Mouse (Mus musculus): ENCODE results near the gene Ccdc113.

Gene Ccdc113

GRCm38 (mm10) chr8:95539487-95539886, 5.6 kb downstream of the Ccdc113 start:
- DNase-seq (ENCODE audit: low read depth, low spot score), result no peak

- no peak for DNase-seq (ENCODE audit: low read depth, low spot score)
Observed at GRCm38 (mm10) chr8:95542191-95542590, 8.3 kb downstream of the Ccdc113 start.

GRCm38 (mm10) chr8:95543065-95543464, 9.2 kb downstream of the Ccdc113 start:
- DNase-seq (ENCODE audit: low read depth, low spot score), result no peak

GRCm38 (mm10) chr8:95545815-95546214, 11.9 kb downstream of the Ccdc113 start:
- DNase-seq (ENCODE audit: low read depth, low spot score), result no peak

GRCm38 (mm10) chr8:95546986-95547385, 13.1 kb downstream of the Ccdc113 start:
- DNase-seq (ENCODE audit: low read depth, low spot score), result no peak

DNA sequence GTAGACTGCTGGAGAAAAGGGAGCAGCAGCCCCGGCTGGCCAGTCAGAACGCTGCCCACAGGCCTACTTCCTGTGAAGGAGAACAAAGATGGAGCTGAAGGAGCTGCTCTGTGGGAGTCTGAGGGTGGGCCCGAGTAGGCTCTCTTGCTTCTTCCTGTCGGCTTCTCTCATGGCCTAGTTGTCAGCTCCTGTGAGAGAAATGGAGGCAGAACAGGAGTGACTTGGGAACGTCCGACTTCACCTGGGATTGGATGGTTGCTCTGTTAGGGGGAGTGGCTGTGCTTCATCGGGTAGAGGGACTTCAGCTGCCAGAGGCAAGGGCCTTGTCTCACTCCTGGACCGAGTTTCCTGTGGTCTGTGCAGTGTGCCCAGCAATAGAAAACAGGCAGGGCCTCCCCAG, 14.0 kb downstream of the Ccdc113 start:
- no peak for DNase-seq (ENCODE audit: low read depth, low spot score)

GRCm38 (mm10) chr8:95549871-95550829, 16.3 kb downstream of the Ccdc113 start:
- DNase-seq (ENCODE audit: low read depth, low spot score), result no peak

DNA sequence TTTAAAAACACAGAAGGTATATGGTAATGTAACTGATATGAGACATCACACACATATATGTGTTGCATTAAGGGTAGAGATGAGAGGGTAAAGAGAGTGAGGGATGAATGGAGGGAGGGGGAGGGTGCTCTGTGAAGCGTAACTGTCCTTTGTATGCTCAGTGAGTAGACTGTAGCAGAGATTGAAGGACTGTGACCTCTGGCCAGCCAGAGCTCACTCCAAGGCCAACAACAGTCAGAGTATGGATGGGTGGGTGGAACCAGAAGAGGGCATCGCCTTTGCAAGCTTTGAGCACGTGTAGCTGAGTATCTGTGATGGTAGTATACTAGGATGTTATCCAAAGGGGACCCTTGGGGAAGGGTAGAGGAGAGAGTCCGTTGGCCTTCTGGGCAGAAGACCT, 17.7 kb downstream of the Ccdc113 start:
- DNase-seq (ENCODE audit: low read depth, low spot score), result no peak

DNA sequence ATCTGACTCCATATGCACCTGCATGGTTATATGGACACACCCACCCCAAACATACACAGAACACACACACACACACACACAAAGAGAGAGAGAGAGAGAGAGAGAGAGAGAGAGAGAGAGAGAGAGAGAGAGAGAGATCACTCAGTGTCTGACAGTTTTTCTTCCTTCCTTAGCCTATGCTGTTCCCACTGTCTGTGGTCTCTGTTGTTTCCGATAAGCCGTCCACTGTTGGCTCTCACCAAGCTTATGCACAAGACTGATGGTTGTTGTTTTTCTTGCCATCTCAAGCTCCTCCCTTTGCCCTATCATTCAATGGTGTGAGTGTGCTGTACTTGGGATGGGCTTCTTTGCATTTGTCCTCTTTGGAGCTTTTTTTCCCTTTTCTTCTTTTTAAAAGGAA, 22.1 kb downstream of the Ccdc113 start:
- no peak for DNase-seq (ENCODE audit: low read depth, low spot score)

DNA sequence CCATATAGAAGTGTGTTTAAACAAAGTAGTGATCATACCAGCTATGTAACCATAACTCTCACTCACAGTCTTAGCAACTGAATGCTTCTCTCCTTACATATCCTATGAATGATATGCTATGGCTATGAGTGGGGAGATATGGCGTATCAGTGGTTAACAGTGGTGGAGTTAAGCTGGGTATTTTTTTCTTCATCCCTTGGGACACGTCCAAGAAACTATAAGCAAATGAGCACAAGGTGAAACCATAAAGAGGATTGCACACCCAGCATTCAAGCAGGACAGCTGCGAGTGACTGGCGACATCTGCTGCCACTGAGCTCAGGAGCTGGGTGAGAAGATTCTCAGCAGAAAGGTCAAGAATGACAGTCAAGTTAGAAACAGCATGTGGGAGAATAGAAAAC, 32.3 kb downstream of the Ccdc113 start:
- DNase-seq (ENCODE audit: low read depth, low spot score), result no peak

DNA sequence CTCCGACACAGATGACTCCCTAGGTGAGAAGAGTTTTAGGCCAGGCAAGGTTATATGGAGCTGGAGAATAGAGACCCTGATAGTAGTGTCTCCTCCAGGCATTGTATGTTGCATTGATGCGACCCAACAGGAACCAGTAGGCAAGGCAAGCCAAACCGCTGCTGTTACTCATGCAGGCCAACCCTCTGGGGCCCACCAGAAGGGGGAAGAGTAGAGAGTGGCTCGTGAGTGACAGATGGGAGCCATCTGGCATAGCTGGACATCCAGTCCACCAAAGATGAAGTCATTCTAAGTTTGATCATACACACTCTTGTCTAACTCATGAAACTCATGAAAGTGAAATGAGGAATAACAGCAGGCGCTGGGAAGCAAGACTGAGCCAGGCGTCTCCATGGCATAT, 32.9 kb downstream of the Ccdc113 start:
- no peak for DNase-seq (ENCODE audit: low read depth, low spot score)

DNA sequence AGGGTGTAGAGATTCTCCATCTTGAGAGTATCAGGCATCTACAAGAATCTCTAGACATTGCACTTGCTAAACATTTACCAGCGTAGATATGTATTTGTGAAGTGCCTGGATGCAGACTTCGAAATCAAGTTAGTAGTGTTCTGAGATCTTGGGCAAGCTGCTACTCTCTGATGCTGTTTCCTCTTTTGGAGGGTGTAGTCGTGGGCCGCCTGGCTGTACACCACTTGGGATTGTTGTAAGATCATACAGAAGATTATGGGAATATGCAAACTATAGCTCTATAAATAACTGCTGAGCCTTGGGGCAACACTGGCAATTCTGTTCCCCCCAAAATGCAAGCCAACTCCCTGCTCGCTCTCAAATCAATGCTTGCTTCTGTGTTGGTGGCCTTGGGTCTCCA, 39.3 kb downstream of the Ccdc113 start:
- DNase-seq (ENCODE audit: low read depth, low spot score), result no peak

DNA sequence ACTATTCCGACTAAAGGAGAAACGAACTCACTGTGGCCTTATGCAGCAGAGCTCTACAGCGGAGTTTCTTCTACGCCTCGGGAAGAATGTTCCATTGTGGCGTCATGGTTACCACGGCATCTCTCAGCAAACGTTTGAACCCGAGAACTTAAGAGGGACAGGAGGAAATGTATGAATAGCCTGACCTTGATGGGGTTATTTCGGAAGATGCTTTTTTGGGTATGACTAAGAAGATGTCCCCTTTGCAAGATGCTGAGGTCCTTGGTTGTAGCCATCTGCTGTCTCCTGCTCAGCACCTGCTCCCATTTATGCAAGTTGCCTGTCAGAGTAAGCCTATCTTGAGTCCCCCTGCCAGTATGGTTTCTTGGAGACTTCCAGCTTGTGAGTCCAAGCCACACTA, 42.4 kb downstream of the Ccdc113 start, which contains the start of gene Prss54:
Gene Prss54 (minus strand): TSS at position 101 of the 400 bp plus-strand sequence.
- DNase-seq (ENCODE audit: low read depth, low spot score), result no peak

GRCm38 (mm10) chr8:95587339-95587738, 53.5 kb downstream of the Ccdc113 start:
- DNase-seq (ENCODE audit: low read depth, low spot score), result no peak

DNA sequence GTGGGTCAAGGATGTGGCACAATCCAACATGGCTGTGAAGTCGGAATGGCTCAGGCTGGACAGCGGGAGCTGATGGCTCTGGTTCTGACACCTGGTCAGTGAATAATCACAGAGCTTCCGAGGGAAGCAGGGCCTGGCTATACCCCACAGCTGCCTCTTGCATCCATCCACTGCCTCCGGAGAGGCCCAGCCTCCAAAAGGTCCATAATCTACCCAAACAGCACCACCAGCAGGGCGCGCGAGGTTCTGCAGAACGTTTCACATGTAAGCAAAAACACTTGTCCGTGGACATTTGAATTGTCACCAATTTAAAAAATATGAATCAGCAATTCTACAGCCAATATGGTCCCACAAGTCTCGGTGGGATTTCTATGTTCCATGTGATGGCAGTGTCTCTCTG, 55.4 kb downstream of the Ccdc113 start:
- DNase-seq (ENCODE audit: low read depth, low spot score), result no peak

GRCm38 (mm10) chr8:95590539-95590938, 56.7 kb downstream of the Ccdc113 start:
- DNase-seq (ENCODE audit: low read depth, low spot score), result no peak

DNA sequence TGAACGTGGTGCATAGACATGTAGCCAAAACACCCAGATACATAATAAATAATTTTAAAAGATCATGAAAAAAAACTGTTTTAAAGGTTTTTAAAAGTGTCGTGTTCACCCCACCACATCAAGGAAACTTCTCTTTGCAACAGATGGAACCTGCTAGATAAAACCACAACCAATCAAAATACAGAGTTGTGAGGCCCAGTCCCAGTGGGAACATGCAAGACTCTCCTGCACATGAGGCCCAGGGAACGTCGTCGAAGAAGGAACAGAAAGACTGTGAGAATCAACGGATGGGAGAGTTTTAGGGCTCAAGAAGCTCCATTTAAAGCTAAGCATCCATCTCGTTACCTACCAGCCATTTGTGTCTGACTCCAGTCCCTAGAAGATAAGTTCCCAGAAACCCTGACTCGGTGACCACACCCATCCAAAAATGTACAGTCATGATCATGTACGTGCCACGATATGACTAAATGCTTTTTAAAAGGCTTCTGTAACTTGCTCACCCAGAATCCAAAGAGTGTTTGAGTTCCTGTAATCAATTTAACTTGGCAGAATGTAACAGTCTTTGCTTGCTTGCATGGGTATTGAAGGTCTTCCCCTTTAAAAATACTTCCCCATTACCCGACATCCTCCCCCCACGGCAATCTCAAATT, 58.4 kb downstream of the Ccdc113 start:
- DNase-seq (ENCODE audit: low read depth, low spot score), result no peak

GRCm38 (mm10) chr8:95593439-95594393, 59.8 kb downstream of the Ccdc113 start:
- no peak for DNase-seq (ENCODE audit: low read depth, low spot score)

- DNase-seq (ENCODE audit: low read depth, low spot score), result no peak
Observed at GRCm38 (mm10) chr8:95595131-95595530, 61.2 kb downstream of the Ccdc113 start.

DNA sequence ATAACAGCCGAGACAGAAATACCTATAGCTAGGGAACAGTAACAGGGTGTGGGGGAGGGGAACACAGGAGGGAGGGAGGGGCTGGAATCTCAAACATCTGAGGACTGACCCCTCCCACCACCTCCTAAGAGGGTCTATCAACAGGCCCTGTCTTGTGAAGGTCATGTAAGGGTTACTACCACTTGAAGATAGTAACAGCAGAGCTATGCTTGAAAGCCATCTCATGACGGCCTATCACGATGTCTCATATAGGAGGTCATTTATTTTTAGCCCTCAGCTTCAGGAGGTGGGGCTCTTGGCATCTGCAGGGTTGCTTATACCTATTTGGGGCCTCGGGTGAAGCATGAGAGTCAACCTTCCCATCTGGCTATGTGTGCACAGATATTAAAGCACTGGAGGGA, 63.0 kb downstream of the Ccdc113 start:
- DNase-seq (ENCODE audit: low read depth, low spot score), result no peak

DNA sequence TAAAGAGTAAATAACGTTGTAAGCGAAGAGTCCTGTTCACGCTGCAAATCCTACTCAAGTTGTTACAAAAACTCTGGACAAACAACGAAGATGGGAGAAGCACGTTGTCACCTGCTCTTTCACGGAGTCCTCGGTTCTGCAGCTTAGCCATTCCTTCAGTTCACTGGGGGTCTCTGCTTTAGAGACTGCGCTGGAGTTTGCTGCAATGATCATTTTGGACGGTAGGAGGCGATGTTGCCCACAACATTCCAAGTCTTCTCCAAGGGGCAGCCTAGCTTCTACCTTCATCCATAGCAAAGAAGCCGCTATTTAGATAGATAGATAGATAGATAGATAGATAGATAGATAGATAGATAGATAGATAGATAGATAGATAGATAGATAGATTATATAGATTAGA, 66.0 kb downstream of the Ccdc113 start:
- DNase-seq (ENCODE audit: low read depth, low spot score), result peak; percentile 22

GRCm38 (mm10) chr8:95601306-95601705, 67.4 kb downstream of the Ccdc113 start:
- DNase-seq (ENCODE audit: low read depth, low spot score), result no peak

Measured in brain, embryonic 18.5 days (tissue).